Mouse (Mus musculus) frontal cortex, postnatal 10 days (tissue): ENCODE measurements around the gene Cers3.

ENCODE experiments used
- DNase-seq, 2 experiments: peaks; one replicate each; pipeline ENCODE4 v3.0.0; 2022; ENCODE audit warnings: low spot score in 2 of 2, mixed read lengths in 1 of 2

Cers3 gene

GRCm38 (mm10) chr7:66743377-66743781 is at the start of gene Cers3:
TSS of gene Cers3 (plus strand) at chr7:66743504.
- no peak for DNase-seq

- no peak for DNase-seq
Measured at GRCm38 (mm10) chr7:66694467-66694866, 48.8 kb upstream of the Cers3 start.

- no peak for DNase-seq
Measured at GRCm38 (mm10) chr7:66702721-66703120, 40.6 kb upstream of the Cers3 start.

DNA sequence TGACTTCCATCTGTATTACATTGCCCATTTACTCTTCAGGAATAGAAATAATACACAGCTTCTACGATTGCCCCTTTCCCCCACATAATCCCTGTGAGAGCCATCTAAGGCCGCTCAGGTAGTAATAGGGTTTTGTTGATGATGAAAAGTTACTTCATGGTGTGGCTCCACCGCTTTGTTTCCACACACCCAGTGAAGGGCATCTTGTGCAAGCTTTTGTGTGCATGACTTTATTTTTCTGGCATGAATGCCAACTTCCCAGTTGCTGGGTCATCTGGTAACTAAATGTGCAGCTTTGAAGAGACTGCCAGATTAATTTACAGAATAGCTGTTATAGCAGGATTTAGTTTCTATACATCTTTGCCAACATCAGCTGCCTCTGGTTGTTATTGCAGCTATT is 38.7 kb upstream of the Cers3 start:
- DNase-seq: no peak

DNA sequence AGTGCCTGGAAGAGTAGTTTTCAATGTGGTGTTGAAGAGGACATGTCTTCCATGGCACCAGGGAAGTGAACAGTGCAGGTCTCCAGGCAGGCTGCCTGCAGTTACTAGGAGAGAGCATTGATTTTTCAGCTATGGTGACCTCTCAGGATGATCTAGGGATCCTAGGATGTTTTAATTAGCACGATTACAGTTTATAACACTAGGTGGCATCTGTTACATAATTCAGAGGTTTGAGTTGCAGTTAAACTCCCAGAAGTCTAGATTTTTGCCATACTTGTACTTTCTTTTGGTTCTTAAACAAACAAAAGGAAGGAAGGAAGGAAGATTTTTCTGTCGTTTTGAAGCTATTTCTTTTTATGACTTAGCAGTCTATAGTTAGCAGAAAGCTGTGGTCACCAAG is 32.1 kb upstream of the Cers3 start:
- no peak for DNase-seq

- no peak for DNase-seq
Measured at GRCm38 (mm10) chr7:66724514-66724913, 18.8 kb upstream of the Cers3 start.

GRCm38 (mm10) chr7:66724954-66725353 is 18.4 kb upstream of the Cers3 start:
- no peak for DNase-seq

DNA sequence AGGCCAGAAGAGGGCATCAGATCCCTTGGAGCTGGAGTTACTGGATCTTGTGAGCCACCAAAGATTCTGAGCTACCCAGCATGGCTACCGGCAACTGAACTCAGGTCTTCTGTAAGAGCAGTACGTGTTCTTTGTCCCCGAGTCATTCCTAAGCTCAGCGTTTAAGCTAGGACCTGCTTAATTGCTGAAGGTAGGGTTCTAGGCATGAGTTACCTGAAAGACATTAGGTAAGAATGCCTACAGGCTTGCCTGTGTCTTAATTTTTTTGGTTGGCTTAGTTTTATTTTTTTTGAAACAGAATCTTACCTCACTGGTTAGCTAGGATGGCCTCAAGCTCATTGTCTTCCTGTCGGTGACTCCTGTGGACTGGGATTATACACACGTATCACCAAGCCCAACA is 15.2 kb upstream of the Cers3 start:
- no peak for DNase-seq

DNA sequence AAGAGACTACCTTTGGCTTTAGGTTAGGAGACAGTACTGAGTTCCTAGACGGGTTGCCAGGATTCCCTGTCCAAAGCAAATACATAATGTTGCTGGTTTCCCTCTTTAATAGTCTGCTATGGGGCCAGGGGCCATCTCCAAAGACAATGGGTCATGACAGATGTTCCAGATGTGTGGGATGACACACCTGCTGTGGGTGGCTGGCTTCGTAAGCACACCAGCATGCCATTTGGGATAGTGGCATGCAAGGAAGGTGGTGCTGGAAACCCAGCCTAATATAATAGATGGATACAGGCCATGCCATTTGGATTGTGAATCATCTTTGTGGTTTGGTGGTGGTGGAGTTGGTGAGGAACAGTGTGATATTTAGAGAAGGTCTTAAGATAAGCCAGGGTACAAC is 14.1 kb upstream of the Cers3 start:
- DNase-seq: no peak

DNA sequence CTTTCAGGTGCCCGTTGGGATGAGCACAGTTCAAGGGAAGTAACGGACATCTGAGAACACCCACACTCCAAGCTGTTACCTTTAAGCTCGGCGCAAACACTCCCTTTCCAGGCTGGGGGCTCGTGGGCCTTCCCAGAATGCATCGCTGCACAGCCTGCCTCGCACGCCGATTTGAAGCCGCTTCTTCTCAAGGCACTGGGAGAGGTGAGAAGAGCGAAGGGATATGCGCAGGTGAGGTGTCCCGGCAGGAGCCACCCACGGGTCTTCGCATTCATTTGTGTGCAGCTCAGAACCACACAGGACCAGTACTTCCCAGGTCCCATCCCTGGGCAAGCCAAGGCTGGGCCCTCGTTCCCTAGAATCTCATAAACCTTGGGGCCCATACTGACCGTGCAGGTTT is 9.9 kb upstream of the Cers3 start:
- no peak for DNase-seq

GRCm38 (mm10) chr7:66733882-66734281 is 9.4 kb upstream of the Cers3 start:
- no peak for DNase-seq

GRCm38 (mm10) chr7:66734466-66734865 is 8.8 kb upstream of the Cers3 start:
- no peak for DNase-seq

DNA sequence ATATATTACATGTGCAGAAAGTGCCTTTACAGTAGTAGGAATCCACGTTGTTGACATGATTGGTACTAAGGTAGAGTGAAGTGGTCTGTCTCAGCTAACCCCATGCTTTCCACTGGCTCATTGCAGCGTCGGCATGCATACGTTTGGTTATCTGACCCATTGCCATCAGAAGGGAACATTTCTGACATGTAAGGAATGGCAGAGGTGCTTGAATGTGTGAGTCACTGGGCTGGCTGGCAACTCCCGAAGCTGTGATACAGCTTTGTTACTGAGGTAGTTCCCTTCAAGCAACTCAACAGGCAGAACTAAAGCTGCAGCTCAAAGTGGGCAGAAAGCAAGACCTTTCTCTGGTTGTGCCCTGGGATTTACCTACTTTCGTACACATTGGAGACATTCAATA is 8.3 kb upstream of the Cers3 start:
- DNase-seq: no peak

- no peak for DNase-seq
Measured at GRCm38 (mm10) chr7:66737418-66737817, 5.9 kb upstream of the Cers3 start.

DNA sequence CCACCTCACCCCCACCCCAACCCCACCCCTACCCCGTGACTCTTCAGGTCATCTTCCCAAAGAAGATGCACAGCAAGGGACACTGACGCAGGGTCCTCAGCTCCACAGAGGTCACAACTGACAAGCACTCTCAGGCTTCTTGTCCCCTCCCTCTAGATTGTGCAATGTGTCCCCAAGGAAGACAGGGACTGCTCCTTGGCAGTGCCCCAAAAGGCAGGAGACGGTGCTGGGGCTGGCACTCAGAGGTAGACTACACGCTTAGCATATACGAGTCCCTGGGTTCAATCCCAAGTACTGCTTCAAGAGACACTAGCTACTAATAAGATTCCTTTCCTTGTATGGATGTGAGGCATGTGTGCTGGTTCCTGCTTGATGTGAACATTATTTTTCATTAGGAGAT is 2.3 kb upstream of the Cers3 start:
- no peak for DNase-seq

DNA sequence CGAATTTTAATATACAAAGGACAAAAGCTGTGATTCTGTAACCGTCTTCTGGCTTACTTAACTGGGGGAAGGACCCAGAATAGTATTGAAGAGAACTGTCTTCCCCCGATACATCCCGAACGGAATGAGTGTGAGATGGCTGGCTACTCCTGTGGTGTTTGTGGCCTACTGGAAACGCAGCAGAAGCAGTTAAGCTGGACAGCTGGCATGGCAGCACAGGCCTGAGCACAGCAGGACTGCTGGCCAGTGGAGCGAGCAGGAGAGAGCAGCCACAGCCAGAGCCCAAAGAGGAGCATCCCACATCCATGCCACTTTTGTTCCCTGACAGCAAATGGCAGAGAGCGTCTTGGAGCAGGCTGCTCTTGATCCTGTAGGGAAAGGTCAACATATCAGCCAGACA is 1.9 kb upstream of the Cers3 start:
- no peak for DNase-seq

DNA sequence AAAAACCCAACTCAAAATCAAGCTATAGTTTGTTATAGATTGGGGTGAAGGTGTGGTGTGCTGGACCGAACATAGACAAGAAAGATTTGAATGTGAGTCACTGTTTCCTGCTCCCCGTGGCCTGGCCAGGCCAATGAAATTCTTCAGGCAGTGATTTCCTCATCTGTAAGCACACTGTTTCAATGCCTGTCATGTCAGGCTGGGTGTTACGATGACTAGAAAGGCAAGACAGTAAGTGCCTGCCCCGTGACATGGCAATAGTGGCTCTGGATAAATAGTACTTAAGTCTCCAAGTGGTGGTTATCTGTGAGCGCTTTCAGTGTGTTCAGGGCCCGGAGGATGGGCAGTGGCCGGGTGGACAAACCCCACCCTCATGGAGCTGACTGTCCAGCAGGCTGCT is 3.7 kb downstream of the Cers3 start:
- DNase-seq: no peak

DNA sequence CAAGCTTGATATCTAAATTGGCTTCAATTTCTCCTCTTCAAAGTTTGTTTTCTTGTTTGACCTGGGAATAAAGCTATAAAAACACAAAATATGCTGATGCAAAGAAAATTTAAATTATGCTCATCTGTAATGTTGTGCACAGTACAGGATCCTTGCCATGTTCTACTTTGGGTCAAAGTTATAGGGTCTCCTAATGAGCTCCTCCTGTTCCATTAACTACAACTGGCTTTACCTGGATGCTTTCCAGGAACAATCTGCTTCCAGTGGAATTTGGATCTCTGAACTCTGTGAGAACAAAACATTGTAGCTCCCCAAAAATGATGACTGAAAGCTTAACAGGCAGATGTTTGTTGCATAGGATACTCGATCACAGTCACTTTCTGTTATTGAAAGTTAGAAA is 6.7 kb downstream of the Cers3 start:
- DNase-seq: no peak

- no peak for DNase-seq
Measured at GRCm38 (mm10) chr7:66753816-66754215, 10.5 kb downstream of the Cers3 start.

GRCm38 (mm10) chr7:66755611-66756010 is 12.3 kb downstream of the Cers3 start:
- DNase-seq: no peak

GRCm38 (mm10) chr7:66769902-66770301 is 26.6 kb downstream of the Cers3 start:
- no peak for DNase-seq

- no peak for DNase-seq
Measured at GRCm38 (mm10) chr7:66770706-66771105, 27.4 kb downstream of the Cers3 start.

GRCm38 (mm10) chr7:66771252-66771651 is 27.9 kb downstream of the Cers3 start:
- DNase-seq: no peak

GRCm38 (mm10) chr7:66779411-66779810 is 36.1 kb downstream of the Cers3 start:
- DNase-seq: peak; percentile 10 to 16
